Mouse (Mus musculus): ENCODE measurements around the gene Cog7.
A peak's percentile ranks its signal among the peaks of the same experiment; 100 is the strongest.

Gene Cog7

DNA sequence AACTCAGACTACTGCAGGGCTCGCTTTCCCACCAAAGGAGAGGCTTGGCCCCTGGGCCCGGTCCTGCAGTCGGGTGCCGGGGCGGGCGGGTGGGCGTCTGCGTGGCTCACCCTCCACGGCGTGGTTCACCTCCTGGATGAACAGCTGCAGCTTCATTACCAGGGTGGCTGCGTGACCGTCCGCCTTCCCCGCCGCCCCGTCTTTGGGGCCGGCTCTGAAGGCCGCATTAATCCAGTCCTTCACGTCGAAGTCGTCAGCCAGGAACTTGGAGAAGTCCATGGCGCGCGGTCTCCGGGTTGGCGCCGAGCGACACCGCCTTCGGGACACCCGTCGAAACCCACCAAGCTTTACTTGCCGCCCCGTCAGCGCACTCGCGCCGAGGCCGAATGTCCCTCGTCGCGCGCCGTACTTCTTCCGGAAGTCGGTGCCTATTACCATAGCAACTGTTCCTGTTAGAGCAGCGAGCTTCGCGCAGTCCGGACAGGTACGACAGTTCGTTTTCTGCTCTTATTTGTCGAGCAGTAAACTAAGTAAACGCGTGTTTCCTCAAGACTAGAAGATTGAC lies at the start of gene Cog7:
TSS of gene Cog7 (minus strand) at position 405 of the 565 bp plus-strand sequence.
- DNase-seq (ENCODE audit: low spot score in 2 of 2): peak; percentile 84 to 89

DNA sequence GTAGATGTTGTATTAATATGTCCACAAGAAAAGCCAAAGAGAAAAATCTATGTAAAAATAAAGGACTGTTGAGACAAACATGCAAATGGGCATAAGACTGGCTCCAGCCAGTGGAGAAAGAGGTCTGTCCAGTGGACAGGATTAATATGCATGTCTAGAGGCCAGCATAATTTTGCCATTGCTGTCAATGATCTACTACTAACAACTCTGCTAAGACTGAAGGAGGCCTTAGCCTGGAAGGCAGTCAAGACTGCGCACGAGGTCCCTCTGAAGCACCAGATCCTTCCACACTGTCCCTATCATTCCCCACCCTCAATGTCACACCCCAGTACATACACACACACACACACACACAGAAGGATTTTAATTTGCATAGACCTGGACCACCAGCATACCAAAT lies 40.6 kb upstream of the Cog7 start:
- DNase-seq (ENCODE audit: low spot score in 2 of 2): no peak

DNA sequence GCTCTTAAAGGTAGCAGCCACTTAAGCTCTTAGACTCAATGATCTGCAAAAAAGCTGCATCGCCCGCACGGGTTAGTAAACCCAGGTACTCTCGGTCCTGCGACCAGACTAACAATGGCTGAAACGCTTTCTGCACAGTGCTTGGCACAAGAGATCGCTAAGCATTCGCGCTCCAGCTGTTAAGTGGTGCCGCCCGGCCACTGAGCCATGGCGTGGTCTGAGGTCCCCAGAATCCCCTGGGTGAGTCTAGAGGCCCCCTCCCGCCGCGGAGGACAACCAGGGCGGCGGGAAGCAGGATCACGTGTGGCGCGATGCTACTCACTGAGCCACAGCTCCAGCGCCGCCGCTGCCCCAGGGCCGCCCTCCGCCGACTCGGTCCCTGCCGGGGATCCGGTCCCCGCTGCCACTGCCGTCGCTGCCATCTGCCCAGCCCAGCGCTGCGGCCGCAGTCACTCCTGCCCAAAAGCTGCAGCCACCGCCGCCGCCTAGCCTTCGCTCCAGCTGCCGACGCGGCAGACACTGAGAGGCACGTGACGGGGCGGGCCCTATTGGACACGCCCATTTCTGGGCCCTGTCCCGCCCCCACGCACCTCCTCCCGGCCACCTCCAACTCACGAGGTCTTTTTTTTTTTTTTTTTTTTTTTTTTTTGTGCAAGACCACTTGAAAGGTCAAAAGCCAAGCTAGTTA lies 39.3 kb upstream of the Cog7 start, which contains the start of gene Gga2:
TSS of gene Gga2 (minus strand) at position 556 of the 688 bp plus-strand sequence.
- peak; percentile 78 to 89 for DNase-seq (ENCODE audit: low spot score in 2 of 2)

DNA sequence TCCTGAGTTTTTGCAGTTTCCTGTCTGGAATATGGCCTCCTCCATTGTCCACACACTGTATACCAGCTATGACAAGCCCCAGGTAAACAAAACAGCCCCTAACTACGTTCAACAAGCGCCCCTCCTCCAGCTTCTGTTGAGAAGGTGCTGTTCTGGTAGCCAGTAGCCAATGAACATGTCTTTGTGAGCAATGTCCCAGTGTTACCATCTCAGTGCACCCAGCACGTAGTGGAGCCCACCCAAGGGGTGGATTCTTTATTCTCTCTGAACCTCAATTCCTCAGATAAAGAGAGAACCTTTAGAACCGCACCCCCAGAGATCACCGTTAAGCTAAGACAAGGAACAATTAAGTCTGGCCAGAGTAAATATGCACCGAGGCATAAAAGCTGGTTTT lies 38.8 kb upstream of the Cog7 start:
- no peak for DNase-seq (ENCODE audit: low spot score in 2 of 2)

DNA sequence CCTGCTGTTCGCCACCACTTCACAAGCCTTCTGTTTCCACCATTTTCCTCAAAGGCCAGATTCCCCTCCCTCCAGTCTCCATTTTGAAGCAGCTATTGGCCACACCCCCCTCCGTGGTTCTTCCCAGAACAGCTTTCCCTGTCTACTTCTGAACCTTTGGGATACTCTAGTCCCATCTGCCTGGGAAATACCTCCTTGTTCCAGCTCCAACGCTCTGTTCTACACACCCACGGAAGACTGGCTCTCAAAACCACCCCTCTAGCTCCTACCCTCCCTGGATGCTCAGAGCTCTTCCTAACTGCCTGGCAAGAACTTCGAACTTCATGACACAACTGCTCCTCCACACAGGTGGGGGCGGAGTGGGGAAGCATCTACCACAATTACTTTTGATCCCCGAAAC lies 37.5 kb upstream of the Cog7 start:
- DNase-seq (ENCODE audit: low spot score in 2 of 2): no peak

DNA sequence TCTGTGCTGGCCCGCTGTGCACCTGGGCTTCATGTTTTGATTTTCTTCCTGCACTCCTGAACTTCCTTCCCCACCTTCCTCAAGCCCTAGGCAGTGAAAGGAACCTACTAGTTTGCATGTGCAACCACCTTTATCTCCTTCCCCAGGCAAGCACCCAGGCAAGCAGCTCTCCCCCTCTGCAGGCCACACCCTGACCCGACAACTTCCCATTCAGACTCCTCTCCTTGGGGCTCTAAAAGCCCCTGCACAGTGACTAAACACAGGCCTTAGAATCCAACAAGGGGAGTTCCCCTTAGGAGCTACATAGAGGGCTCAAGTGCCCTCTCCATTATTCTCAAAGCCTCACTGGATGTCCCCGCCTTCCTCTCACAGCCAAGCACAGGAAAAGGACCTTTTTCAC lies 36.7 kb upstream of the Cog7 start:
- peak in 1 of 2 experiments; percentile 53 for DNase-seq (ENCODE audit: low spot score in 2 of 2)

DNA sequence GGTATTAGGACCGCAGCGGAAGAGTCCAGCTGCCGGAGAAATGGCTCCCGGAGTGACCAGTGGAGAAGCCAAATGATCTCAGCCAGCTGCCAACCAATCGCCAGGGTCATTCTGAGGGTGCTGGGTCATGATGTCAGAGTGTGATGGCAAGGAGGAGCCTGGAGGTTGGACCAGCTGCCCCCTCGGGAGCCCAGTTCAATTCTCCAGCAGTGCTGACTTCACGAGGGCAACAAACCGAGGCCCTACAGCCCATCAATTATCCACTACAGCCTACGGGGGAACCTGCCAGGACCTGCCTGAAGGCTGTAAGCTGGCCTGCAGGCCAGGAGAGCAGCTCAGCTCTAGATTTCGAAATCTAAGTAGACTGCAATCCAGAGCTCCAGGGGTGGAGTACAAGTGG lies 34.2 kb upstream of the Cog7 start:
- no peak for DNase-seq (ENCODE audit: low spot score in 2 of 2)

DNA sequence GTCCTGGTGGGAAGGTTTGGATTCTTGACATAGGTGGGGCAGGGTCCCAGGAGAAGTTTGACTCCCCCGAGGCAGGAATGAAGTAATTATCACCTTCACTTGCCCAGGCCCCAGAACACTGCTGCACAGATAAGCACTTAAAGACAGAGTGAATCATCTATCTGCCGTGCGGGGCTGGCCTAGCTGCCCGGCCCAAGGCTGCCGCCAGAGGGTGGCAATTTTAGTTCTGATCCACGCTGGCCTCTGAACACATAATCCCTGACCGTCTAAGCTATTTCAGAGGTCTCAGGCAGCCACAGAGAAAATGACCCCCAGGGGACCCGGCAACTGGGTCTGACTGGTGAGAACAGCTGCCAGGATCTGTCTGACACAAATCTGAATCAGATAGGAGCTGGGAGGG lies 33.6 kb upstream of the Cog7 start:
- DNase-seq (ENCODE audit: low spot score in 2 of 2): no peak

DNA sequence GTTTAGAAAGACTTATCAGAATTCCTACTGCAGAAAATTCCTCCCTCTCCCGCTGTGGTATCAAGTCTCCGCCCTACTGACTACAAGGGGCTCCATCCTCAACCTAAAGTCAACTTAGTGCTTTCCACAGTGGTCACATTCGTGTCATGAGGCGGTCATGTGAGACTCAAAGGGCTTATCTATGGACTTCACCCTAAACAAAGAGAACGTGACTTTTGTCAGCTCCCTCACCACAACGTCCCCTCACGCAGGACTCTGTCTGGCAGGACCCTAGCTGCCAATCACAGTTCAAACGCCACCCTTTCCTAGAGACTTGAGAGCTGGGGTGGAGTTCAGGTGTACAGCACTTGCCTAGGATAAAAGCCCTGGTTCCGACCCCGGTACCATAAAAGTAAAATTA lies 31.4 kb upstream of the Cog7 start:
- no peak for DNase-seq (ENCODE audit: low spot score in 2 of 2)

DNA sequence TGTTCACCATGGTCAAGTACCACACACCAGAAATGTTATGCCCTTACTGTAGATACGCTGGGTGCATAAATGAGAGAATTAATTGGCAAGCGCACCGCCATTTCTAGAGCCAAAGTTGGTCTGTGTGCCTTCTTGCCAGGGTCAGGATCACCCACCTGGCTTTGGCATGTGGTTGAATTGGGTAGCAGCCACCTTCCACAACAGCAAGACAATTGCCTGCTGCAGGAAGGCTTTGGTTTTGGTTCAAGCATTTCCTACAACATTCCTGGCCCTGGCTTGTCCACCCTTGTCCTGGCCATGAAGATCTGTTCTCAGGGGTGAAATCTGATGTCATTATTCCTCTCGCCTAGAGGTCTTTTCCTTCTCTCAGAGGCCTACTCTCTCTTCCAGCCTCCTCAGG lies 30.9 kb upstream of the Cog7 start:
- DNase-seq (ENCODE audit: low spot score in 2 of 2): no peak

DNA sequence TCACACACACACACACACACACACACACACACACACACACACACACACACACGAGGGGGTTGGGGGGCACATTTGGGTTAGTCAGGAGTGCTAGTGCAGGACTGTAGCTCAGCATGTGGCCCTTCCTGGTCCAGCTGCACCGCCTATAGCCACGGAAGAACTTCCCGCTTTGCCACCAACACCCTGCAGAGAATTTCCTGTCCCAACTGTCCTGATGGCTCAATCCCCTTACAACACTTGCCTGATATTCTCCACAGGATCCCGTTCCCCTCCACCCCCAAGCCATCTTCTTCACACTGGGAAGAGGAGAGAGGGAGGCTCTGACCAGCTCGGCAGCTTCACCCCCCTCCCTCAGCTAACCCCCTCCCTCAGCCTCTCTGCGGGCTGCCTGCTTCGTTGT lies 18.9 kb upstream of the Cog7 start:
- no peak for DNase-seq (ENCODE audit: low spot score in 2 of 2)

DNA sequence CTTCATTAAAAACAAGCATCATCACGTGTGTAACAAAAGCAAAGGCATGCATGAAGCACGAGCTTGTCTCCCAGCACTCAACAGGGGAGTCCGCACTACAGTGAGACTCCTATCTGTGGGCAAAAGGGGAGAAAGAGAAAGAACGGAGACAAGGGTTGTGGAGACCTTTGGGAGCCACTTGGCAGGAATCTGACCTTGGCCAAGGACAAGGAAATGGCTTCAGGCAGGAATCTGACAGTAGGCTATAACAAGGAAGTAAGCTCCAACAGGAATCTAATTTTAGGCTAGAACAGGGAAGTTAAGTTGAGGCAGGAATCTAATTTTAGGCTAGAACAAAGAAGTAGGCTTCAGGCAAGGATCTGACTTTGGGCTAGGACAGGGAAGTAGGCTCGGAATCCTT lies 14.4 kb upstream of the Cog7 start:
- no peak for DNase-seq (ENCODE audit: low spot score in 2 of 2)

DNA sequence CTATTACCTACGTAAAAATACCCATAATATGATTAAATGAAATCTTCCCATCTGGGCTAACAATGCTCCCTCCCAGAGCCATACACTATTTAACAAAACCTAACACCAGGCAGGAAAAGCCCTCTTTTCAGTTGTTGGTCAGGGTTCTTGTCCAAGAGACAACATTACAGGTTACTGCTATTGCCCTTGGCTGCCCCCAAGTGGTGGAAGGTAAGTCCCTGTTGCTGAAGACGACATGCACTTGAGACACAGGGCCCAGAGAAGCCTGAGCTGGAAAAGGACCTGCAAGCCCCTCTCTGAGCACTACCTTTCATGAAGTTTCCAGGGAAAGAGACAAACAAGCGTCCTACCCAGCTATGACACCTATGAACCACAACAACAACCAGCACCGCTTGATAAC lies 6.5 kb downstream of the Cog7 start:
- DNase-seq (ENCODE audit: low spot score in 2 of 2): peak in 1 of 2 experiments; percentile 33

DNA sequence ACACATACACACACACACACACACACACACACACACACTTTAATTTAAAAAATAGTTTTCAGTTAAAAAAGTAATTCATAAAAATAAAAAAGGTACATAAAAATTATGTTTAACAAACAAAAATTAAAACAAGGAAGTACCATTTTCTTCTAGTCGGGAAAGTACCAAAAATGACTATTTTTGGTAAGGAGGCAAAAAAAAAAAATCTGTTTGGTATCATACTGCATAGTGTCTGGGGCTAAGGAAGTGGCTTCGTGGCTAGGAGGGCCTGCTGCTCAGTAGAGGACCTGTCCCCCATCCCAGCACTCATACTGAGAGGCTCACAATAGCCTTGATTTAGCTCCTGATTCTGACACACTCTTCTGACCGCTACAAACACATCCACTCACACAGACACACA lies 9.8 kb downstream of the Cog7 start:
- DNase-seq (ENCODE audit: low spot score in 2 of 2): no peak

DNA sequence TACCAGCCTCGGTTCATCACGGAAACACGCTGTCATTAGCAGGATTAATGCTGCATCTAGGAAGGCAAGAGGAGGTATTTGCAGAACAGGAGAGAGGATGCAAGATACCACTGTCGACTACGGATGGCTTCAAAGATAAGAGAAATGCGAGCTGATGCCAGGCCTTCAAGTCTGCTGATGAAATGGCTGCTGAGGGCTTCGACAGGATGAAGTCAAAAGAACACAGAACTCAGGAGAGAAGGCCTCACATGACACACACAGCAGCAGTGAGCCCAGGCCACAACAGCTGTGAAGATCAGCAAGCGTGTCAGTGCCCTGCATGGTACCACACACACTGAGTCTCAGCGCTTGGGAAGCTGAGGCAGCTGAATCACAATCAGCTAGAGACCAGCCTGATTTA lies 11.3 kb downstream of the Cog7 start:
- no peak for DNase-seq (ENCODE audit: low spot score in 2 of 2)

DNA sequence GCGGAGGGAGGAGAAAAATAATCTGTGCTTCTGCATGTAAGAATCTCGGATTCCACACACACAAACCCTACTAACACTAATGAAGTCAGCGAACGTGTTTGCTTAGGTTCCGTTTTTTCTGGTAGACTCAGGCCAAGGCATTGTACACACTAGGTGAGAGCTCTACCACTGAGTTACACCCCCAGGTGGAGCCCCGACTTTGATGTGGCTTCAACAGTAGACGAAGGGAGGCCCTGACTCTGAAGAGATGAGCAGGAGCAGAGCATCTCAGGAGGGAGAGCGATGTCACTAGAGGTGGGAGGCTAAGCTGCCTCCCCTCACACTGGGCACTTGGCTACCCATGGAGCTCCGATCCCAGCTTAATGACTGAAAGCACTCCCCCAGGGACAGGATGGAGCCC lies 12.7 kb downstream of the Cog7 start:
- no peak for DNase-seq (ENCODE audit: low spot score in 2 of 2)

DNA sequence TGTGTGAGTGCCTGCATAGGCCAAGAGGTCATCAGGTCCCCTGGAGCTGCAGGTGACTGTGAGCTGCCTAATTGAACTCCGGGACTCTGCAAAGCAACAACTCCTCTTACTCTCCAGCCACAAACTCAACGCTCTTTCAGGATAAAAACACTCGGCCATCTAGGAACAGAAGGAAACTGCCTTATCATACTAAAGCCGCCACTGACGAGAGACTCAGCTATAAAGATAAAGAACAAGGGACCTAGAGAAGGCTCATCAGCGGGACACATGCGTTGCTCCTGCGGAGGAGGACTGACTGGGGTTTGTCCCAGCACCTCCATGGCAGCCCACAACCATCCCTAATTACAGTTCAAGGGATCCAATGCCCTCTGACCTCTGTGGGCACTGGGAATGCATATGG lies 13.3 kb downstream of the Cog7 start:
- DNase-seq (ENCODE audit: low spot score in 2 of 2): no peak

DNA sequence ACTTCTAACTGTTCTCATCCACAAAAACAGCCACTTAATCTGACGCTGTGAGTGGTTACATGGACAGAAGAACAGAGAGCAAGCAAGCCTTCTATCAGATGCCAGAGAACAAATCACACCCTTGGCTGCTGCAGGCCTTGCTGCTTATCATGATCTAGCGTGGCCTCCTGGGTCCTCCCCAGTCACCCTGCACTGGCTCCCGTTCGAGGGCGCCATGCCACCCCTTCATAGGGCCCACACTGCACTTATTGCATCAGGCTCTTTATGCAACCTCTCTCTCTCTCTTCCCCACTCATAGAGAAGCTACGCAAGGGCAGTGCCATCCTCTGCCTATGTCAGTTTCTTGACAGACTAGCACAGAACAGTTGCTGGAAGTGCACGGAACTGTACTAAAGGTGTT lies 15.3 kb downstream of the Cog7 start:
- DNase-seq (ENCODE audit: low spot score in 2 of 2): no peak

DNA sequence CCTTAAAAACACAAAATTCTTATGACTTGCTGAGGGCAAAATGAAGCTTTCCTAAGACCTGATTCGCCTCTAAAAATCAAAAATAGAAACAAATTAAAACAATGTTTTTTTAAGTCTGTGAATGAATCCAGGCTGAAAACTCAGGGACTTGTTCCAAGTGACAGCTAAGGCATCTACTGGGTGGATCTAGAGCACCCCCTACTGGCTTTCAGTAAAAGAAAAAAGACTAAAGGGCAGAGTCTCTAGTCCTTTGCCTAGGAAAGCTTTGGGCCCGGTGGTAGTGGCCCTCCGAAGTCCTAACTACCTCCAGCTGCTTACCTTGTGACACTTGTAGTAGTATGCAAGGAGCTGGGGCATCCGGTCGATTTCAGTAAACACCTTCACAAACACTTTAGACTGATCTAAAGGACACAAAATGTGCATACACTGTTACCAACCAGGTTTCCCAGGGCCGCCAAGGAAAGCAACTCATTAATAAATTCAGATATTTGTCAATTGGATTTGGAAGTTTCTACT lies 17.6 kb downstream of the Cog7 start:
- DNase-seq (ENCODE audit: low spot score in 2 of 2): no peak

DNA sequence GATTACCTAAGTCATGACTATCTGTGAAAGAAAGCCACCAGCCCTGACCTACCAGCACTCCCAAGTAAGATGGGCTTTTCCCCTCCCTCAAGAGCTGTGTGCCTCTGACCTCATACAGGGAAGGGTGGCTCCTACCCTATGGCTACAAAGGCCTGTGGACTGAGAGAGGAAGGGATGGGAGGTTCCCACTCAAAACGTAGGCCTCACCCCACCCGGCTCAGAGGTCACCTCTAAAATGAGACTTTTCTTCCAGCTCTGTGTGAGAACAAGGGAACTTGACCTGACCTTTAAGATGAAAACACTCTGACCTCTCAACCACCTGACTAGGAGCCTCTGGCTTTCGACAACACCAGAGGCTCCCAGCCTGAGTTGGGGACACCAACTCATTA lies 18.9 kb downstream of the Cog7 start:
- no peak for DNase-seq (ENCODE audit: low spot score in 2 of 2)

DNA sequence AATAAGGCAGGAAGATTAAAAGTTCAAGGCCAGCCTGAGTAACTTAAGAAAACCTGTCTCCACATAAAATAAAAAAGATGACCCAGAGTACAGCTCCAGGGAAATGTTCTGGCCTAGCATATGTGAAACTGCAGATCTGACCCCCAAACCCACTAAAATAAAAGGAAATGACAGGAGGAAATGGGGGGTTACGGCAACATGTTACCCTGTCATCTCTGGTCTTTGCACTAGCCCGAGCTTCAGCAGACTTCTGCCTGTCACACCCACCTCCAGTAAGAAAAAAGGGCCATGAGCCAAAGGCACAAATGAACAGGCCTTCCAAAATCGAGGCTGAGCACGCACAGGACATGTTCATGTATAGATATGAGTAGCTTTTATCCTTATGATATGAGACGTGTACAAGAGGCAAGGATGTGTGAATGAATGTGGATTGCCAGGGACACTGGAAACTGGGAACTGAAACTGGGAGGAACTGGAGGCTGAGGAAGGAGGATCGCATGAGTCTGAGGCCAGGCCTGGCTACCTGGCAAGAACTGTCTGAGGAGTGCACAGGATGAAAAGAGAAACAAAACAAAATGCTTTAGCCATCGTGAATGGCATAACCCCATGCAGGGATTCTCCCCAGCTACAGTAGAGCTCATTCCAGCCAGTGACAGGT lies 19.5 kb downstream of the Cog7 start:
- no peak for DNase-seq (ENCODE audit: low spot score in 2 of 2)

DNA sequence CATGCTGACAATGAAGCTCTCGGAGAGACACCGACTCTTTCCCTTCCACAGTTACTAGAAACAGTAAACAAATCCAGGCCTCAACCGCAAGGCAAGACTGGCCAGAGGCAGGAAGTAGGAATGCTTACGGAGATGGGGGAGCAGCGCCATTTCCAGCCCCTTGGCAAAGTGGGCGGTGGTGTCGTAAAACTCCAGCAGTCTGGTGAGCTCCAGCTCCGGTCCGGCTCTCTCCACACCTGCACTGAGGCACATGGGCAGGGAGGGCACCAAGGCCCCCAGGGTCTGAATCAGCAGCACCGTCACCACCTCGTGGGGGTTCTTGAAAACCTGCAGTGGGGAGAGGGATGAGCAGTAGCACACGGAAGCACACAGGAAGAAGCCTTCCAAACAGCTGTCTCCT lies 25.7 kb downstream of the Cog7 start:
- DNase-seq (ENCODE audit: low spot score in 2 of 2): no peak

All from natural killer cell, adult 2 months (primary cell).